In genomic region chr2:30807648-30808295, GRCm38 (mm10) we compare ENCODE assay signal across 8 mouse cellular contexts. TPM values are rescaled to one million over a fixed set of nuclear protein-coding genes. Genes with fewer than 3 reads are reported as not detected.
DNase-seq lines count a peak whose midpoint lies in the region; ATAC-seq and TF ChIP-seq lines count a peak whose summit lies in the region.

Gene Ntmt1 (plus strand): TSS chr2:30807826.

- ATAC-seq in activated CD4-positive, CD25-positive, alpha-beta regulatory T cell, adult 4 months = peak; percentile 98

- peak within 1 kb of the TSS; percentile 84 for H3K4me3 ChIP-seq in cortical plate, adult 2 months (ENCODE audit: insufficient read depth, low read length)
- H3K4me3 ChIP-seq in megakaryocyte, embryonic 14.5 days (replicated peaks) = peak within 1 kb of the TSS; percentile 99

- peak; percentile 100 for DNase-seq in gastrocnemius, adult 8-10 months (ENCODE audit: low spot score in 2 of 2)
- DNase-seq in hindlimb bud, embryonic 11.5 days (ENCODE audit: extremely low spot score, low read depth, low spot score) = peak; percentile 94
- peak; percentile 90 to 99 for DNase-seq in left cerebral cortex, adult 8-10 months (ENCODE audit: low spot score in 2 of 2)
- DNase-seq in right cerebral cortex, postnatal 10 days (ENCODE audit: low spot score in 2 of 2) = peak; percentile 100
- peak; percentile 98 for DNase-seq in urinary bladder, postnatal 25 days (ENCODE audit: low spot score)

- no peak within 1 kb of the TSS for H3K27ac ChIP-seq in cortical plate, adult 2 months (ENCODE audit: insufficient read depth, low read length)

- TF ChIP-seq POLR2A in cortical plate, adult 2 months (IDR thresholded peaks at IDR 0.05; ENCODE audit: extremely low read depth, insufficient read depth, low read length) = peak; percentile 90

- H3K36me3 ChIP-seq in megakaryocyte, embryonic 14.5 days (replicated peaks; ENCODE audit: low read length) = peaks cover 22% of the 10 kb centered on the region

- peaks cover 16% of the 10 kb centered on the region for H3K27me3 ChIP-seq in megakaryocyte, embryonic 14.5 days (replicated peaks)

- 0 out of 2 replicates have a peak, but pooled peaks cover 3% of the 10 kb centered on the region for H3K4me1 ChIP-seq in cortical plate, adult 2 months (ENCODE audit: control insufficient read depth, insufficient read depth, low read length)
- H3K4me1 ChIP-seq in megakaryocyte, embryonic 14.5 days = peaks cover 54% of the 10 kb centered on the region

- no peak for TF ChIP-seq CTCF in cortical plate, adult 2 months (IDR thresholded peaks at IDR 0.05; ENCODE audit: extremely low read depth, insufficient read depth, low read length)

- H3K9me3 ChIP-seq in megakaryocyte, embryonic 14.5 days = no peaks in the 10 kb centered on the region

RNA-seq across cellular contexts. Expression of gene Ntmt1, which starts in this region (rescaled TPM):
- 10 to 100 TPM; 28.2 to 38.9 TPM for polyA plus RNA-seq in activated CD4-positive, CD25-positive, alpha-beta regulatory T cell, adult 4 months (2017; shearing (Covaris generic))
- 47.1 TPM in 2 replicates for polyA plus RNA-seq in cortical plate, adult 2 months (2012; rRNA removed)
- 10 to 100 TPM in 3 of 4 experiments, 1 to 10 TPM in 1; 9.7 to 14.5 (median 13.3) TPM for total RNA-seq in gastrocnemius, adult 8-10 months (2022)
- 10 to 100 TPM; 30.5 to 38.9 (median 34.4) TPM for total RNA-seq in left cerebral cortex, adult 8-10 months (2022)
- 10.3 and 36.9 TPM in 2 replicates for polyA plus RNA-seq in megakaryocyte, embryonic 14.5 days (2012; ENCODE audit: insufficient read depth, low replicate concordance)
